ENCODE assay signal across 8 mouse cellular contexts in the genomic region with DNA sequence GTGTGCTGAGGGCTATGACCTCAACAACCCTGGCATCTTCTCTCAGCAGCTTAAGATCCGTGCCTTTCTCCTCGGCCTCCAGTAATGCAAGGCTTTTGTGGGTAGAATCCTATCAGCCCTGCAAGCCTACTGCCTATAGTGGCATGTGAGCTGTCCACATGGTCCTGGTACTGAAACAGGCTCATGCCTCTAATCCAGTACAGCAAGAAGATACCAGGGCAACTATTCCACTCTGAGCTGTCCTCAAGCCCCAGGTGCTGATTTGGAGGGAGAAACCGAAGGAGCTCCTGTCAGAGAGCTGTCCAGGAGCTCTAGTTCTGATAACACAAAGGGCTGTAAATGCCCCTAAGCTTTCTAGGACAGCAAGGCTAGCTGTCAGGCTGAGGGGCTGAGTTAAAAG.
A peak's percentile ranks its signal among the peaks of the same experiment; 100 is the strongest.
DNase-seq lines count a peak whose midpoint lies in the region; ATAC-seq and TF ChIP-seq lines count a peak whose summit lies in the region.

No protein-coding gene starts in this region.

- no peak overlapping the region for H3K27ac ChIP-seq in hindbrain, embryonic 11.5 days (ENCODE audit: low read depth, low read length)
- no peak overlapping the region for H3K27ac ChIP-seq in hindbrain, embryonic 16.5 days (ENCODE audit: low read depth, low read length)
- peak overlapping the region; percentile 24 for H3K27ac ChIP-seq in cortical plate, adult 2 months (ENCODE audit: insufficient read depth, low read length)
- no peak overlapping the region for H3K27ac ChIP-seq in heart, postnatal 0 days (ENCODE audit: low read depth)
- peak overlapping the region; percentile 67 for H3K27ac ChIP-seq in olfactory bulb, adult 2 months (ENCODE audit: insufficient read depth, low read depth, low read length)

- no peak for ATAC-seq in hindbrain, embryonic 11.5 days (ENCODE audit: low FRiP score)
- ATAC-seq in hindbrain, embryonic 16.5 days = no peak
- peak; percentile 81 for ATAC-seq in heart, postnatal 0 days (ENCODE audit: insufficient read depth, low read depth)
- ATAC-seq in inflammation-experienced regulatory T-cells, adult 6 months = no peak

- H3K4me2 ChIP-seq in hindbrain, embryonic 11.5 days (replicated peaks; ENCODE audit: low read depth, low read length) = no peak overlapping the region
- H3K4me2 ChIP-seq in hindbrain, embryonic 16.5 days (ENCODE audit: low read length) = no peak overlapping the region
- no peak overlapping the region for H3K4me2 ChIP-seq in heart, postnatal 0 days (ENCODE audit: low read depth, low read length)

- no peaks in the 10 kb centered on the region for H3K79me3 ChIP-seq in C2C12 (ENCODE audit: low read depth)

- 0 out of 2 replicates have a peak, but pooled peaks have one; percentile 39 for TF ChIP-seq EP300 in heart, postnatal 0 days (IDR thresholded peaks at IDR 0.05; ENCODE audit: low read depth)

- H3K9me3 ChIP-seq in hindbrain, embryonic 11.5 days (ENCODE audit: control insufficient read depth, low read length) = no peaks in the 10 kb centered on the region
- no peaks in the 10 kb centered on the region for H3K9me3 ChIP-seq in hindbrain, embryonic 16.5 days (ENCODE audit: control insufficient read depth, low read length)
- H3K9me3 ChIP-seq in heart, postnatal 0 days (replicated peaks; ENCODE audit: control insufficient read depth, low read length) = no peaks in the 10 kb centered on the region

- H3ac ChIP-seq in C2C12 (ENCODE audit: control insufficient read depth, insufficient read length, low read depth) = no peak overlapping the region

- no peaks in the 10 kb centered on the region for H3K27me3 ChIP-seq in hindbrain, embryonic 11.5 days (ENCODE audit: control insufficient read depth, insufficient read depth, low read length)
- H3K27me3 ChIP-seq in hindbrain, embryonic 16.5 days (replicated peaks; ENCODE audit: control insufficient read depth, insufficient read depth, low read length) = no peaks in the 10 kb centered on the region
- H3K27me3 ChIP-seq in C2C12 (ENCODE audit: control insufficient read depth, insufficient read depth, insufficient read length) = no peaks in the 10 kb centered on the region
- no peaks in the 10 kb centered on the region for H3K27me3 ChIP-seq in heart, postnatal 0 days (ENCODE audit: control insufficient read depth, insufficient read depth, low read length)

- H3K79me2 ChIP-seq in C2C12 (ENCODE audit: control insufficient read depth, insufficient read depth) = no peaks in the 10 kb centered on the region

- 11% methylated on average over 3 of the region's 3 CpGs for WGBS in hindbrain, embryonic 11.5 days
- 13% methylated on average over 3 of the region's 3 CpGs for WGBS in hindbrain, embryonic 16.5 days
- WGBS in heart, postnatal 0 days = 4% methylated on average over 3 of the region's 3 CpGs
- WGBS in large intestine, adult 2 months = 6% methylated on average over 3 of the region's 3 CpGs
- 10% methylated on average over 3 of the region's 3 CpGs for WGBS in olfactory bulb, adult 2 months

- no peak overlapping the region for H3K9ac ChIP-seq in hindbrain, embryonic 11.5 days (ENCODE audit: low read depth, low read length)
- no peak overlapping the region for H3K9ac ChIP-seq in hindbrain, embryonic 16.5 days (ENCODE audit: low read depth, low read length)
- H3K9ac ChIP-seq in heart, postnatal 0 days (replicated peaks; ENCODE audit: low read depth, low read length) = no peak overlapping the region

- TF ChIP-seq CTCF in C2C12 (IDR thresholded peaks at IDR 0.05; ENCODE audit: control insufficient read depth, insufficient read depth, insufficient read length) = no peak
- no peak for TF ChIP-seq CTCF in cortical plate, adult 2 months (IDR thresholded peaks at IDR 0.05; ENCODE audit: extremely low read depth, insufficient read depth, low read length)
- TF ChIP-seq CTCF in heart, postnatal 0 days (IDR thresholded peaks at IDR 0.05; ENCODE audit: low read depth) = no peak
- TF ChIP-seq CTCF in olfactory bulb, adult 2 months (IDR thresholded peaks at IDR 0.05; ENCODE audit: insufficient read depth, low read depth, low read length) = no peak

- H3K36me3 ChIP-seq in hindbrain, embryonic 11.5 days (ENCODE audit: control insufficient read depth, insufficient read depth, low read length) = no peaks in the 10 kb centered on the region
- H3K36me3 ChIP-seq in hindbrain, embryonic 16.5 days (ENCODE audit: control insufficient read depth, insufficient read depth, low read length) = no peaks in the 10 kb centered on the region
- no peaks in the 10 kb centered on the region for H3K36me3 ChIP-seq in C2C12 (ENCODE audit: control insufficient read depth, insufficient read depth)
- no peaks in the 10 kb centered on the region for H3K36me3 ChIP-seq in heart, postnatal 0 days (replicated peaks; ENCODE audit: control insufficient read depth, insufficient read depth, low read length)

- peak; percentile 67 for DNase-seq in hindbrain, embryonic 11.5 days (ENCODE audit: low spot score)
- peak; percentile 79 for DNase-seq in heart, postnatal 0 days (ENCODE audit: low spot score)
- DNase-seq in large intestine, adult 2 months (ENCODE audit: low read depth, low spot score) = peak; percentile 4

- no peak overlapping the region for H3K4me3 ChIP-seq in hindbrain, embryonic 11.5 days (ENCODE audit: low read depth, low read length)
- no peak overlapping the region for H3K4me3 ChIP-seq in hindbrain, embryonic 16.5 days (ENCODE audit: low read length)
- H3K4me3 ChIP-seq in C2C12 (ENCODE audit: insufficient read depth, poor library complexity, severe bottlenecking) = no peak overlapping the region
- H3K4me3 ChIP-seq in cortical plate, adult 2 months (ENCODE audit: insufficient read depth, low read length) = no peak overlapping the region
- no peak overlapping the region for H3K4me3 ChIP-seq in heart, postnatal 0 days (ENCODE audit: low read depth, low read length)
- no peak overlapping the region for H3K4me3 ChIP-seq in olfactory bulb, adult 2 months (ENCODE audit: insufficient read depth, low read depth, low read length)

- TF ChIP-seq POLR2A in cortical plate, adult 2 months (IDR thresholded peaks at IDR 0.05; ENCODE audit: extremely low read depth, insufficient read depth, low read length) = no peak
- no peak for TF ChIP-seq POLR2A in olfactory bulb, adult 2 months (IDR thresholded peaks at IDR 0.05; ENCODE audit: insufficient read depth, low read depth, low read length)

- H3K4me1 ChIP-seq in hindbrain, embryonic 11.5 days (replicated peaks; ENCODE audit: control insufficient read depth, insufficient read depth, low read length) = no peaks in the 10 kb centered on the region
- H3K4me1 ChIP-seq in hindbrain, embryonic 16.5 days (ENCODE audit: control insufficient read depth, insufficient read depth, low read depth, low read length) = peaks cover 16% of the 10 kb centered on the region
- H3K4me1 ChIP-seq in cortical plate, adult 2 months (ENCODE audit: control insufficient read depth, insufficient read depth, low read length) = peaks cover 50% of the 10 kb centered on the region
- no peaks in the 10 kb centered on the region for H3K4me1 ChIP-seq in heart, postnatal 0 days (ENCODE audit: control insufficient read depth, insufficient read depth)
- peaks cover 39% of the 10 kb centered on the region for H3K4me1 ChIP-seq in olfactory bulb, adult 2 months (ENCODE audit: control insufficient read depth, insufficient read depth, low read length)

TF ChIP-seq in C2C12, 6 proteins besides CTCF, POLR2A, EP300 and RAD21:
- TF ChIP-seq USF1 (IDR thresholded peaks at IDR 0.05; ENCODE audit: low read depth) (no peak), CEBPB (IDR thresholded peaks at IDR 0.05; ENCODE audit: low read depth) (no peak), MAX (IDR thresholded peaks at IDR 0.05) (peak; percentile 29)

Comparison
In these comparisons a context has a peak if more than half of its experiments do, and no peak if none do; other contexts are left out.
1. DNase-seq: peak in every context shown above with its lines; median percentile 79 in heart, postnatal 0 days; 67 in hindbrain, embryonic 11.5 days; 4 in large intestine, adult 2 months.
2. H3K27ac ChIP-seq: peak in cortical plate, adult 2 months (single experiment) and olfactory bulb, adult 2 months (single experiment); none in hindbrain, embryonic 11.5 days (single experiment), hindbrain, embryonic 16.5 days (single experiment) and heart, postnatal 0 days (single experiment).